Mouse (Mus musculus) CH12.LX (cell line): Measurements from ENCODE around the gene Gpx5. TPM values are rescaled to one million over a fixed set of nuclear protein-coding genes. Genes with fewer than 3 reads are reported as not detected.
A peak's percentile ranks its signal among the peaks of the same experiment; 100 is the strongest.

ENCODE experiments used
- DNase-seq: peaks from one replicate; pipeline ENCODE4 v3.0.0-alpha.2; 2013; ENCODE audit errors: extremely low read depth
- H3K27ac ChIP-seq: 2 replicates; pipeline ENCODE4 v1.5.1; 2012; ENCODE audit warnings: low read depth, mild to moderate bottlenecking, control low read depth, moderate library complexity; ENCODE audit not compliant: insufficient read depth
- H3K27me3 ChIP-seq: replicated peaks from 2 replicates; pipeline ENCODE3; 2012; ENCODE audit warnings: inconsistent platforms
- H3K36me3 ChIP-seq, 2 experiments: replicated peaks in 1 of 2; 2 replicates each; pipeline versions ENCODE3 to v1.6.1; 2012; ENCODE audit warnings: inconsistent platforms in 1 of 2, low read length in 1 of 2, mild to moderate bottlenecking in 1 of 2, mixed read lengths in 1 of 2, moderate library complexity in 1 of 2; ENCODE audit not compliant: control insufficient read depth in 1 of 2, insufficient read depth in 1 of 2
- H3K4me1 ChIP-seq, 2 experiments: 2 replicates each; pipeline ENCODE4 v1.6.1; 2012; ENCODE audit warnings: inconsistent platforms in 1 of 2, moderate library complexity in 1 of 2; ENCODE audit not compliant: insufficient read depth in 2 of 2, control insufficient read depth in 1 of 2
- H3K4me2 ChIP-seq: 2 replicates; pipeline ENCODE4 v1.6.1; 2012; ENCODE audit warnings: low read depth, mild to moderate bottlenecking, control low read depth; ENCODE audit not compliant: poor library complexity, insufficient read depth, severe bottlenecking
- H3K4me3 ChIP-seq, 3 experiments: fragments of 150-350 bp in 1 of 3; sonication (generic) in 1 of 3; replicated peaks in 1 of 3; 2 replicates each; pipeline versions ENCODE3 to v1.5.1; 2011 to 2012; ENCODE audit warnings: low read depth in 2 of 3, low read length in 2 of 3, mild to moderate bottlenecking in 2 of 3, moderate library complexity in 2 of 3, control low read depth in 1 of 3, improper control_type of control experiment in 1 of 3, inconsistent platforms in 1 of 3, mixed read lengths in 1 of 3; ENCODE audit not compliant: poor library complexity in 1 of 3
- H3K79me2 ChIP-seq: replicated peaks from 2 replicates; pipeline ENCODE4 v1.6.1; 2012; ENCODE audit warnings: mild to moderate bottlenecking, moderate library complexity; ENCODE audit not compliant: control insufficient read depth, poor library complexity, insufficient read depth, severe bottlenecking; ENCODE audit errors: extremely low read depth
- H3K9ac ChIP-seq: 2 replicates; pipeline ENCODE4 v1.6.1; 2012; ENCODE audit warnings: low read depth, mild to moderate bottlenecking, control low read depth, moderate library complexity; ENCODE audit not compliant: insufficient read depth
- H3K9me3 ChIP-seq: replicated peaks from 2 replicates; pipeline ENCODE3; 2012; ENCODE audit warnings: low read length, inconsistent platforms, mixed read lengths
- CHD2 ChIP-seq: IDR thresholded peaks from 2 replicates; pipeline ENCODE4 v1.6.1; 2011; ENCODE audit warnings: low read length, improper control_type of control experiment
- ELF1 ChIP-seq: IDR thresholded peaks from 2 replicates; pipeline ENCODE4 v1.6.1; 2014; ENCODE audit warnings: low read depth, mild to moderate bottlenecking, inconsistent platforms, low read length, improper control_type of control experiment
- EP300 ChIP-seq: IDR thresholded peaks from 2 replicates; pipeline ENCODE4 v1.6.1; 2011; ENCODE audit warnings: low read length, improper control_type of control experiment
- ETS1 ChIP-seq: conservative IDR thresholded peaks from 2 replicates; pipeline ENCODE4 v1.6.1; 2012; ENCODE audit warnings: low read depth, mild to moderate bottlenecking, inconsistent platforms, low read length, improper control_type of control experiment, moderate library complexity
- GABPA ChIP-seq: IDR thresholded peaks from 2 replicates; pipeline ENCODE4 v1.6.1; 2012; ENCODE audit warnings: low read depth, low read length, improper control_type of control experiment, inconsistent platforms; ENCODE audit not compliant: insufficient replicate concordance
- JUN ChIP-seq: IDR thresholded peaks from 2 replicates; pipeline ENCODE4 v1.6.1; 2011; ENCODE audit warnings: low read depth, mild to moderate bottlenecking, low read length, improper control_type of control experiment, moderate library complexity; ENCODE audit not compliant: insufficient read depth
- JUND ChIP-seq: conservative IDR thresholded peaks from 2 replicates; pipeline ENCODE4 v1.6.1; 2011; ENCODE audit warnings: low read depth, low read length, improper control_type of control experiment
- KAT2A ChIP-seq: IDR thresholded peaks from 2 replicates; pipeline ENCODE4 v1.6.1; 2012; ENCODE audit warnings: low read length, improper control_type of control experiment, inconsistent platforms; ENCODE audit not compliant: insufficient replicate concordance
- MAFK ChIP-seq: IDR thresholded peaks from 2 replicates; pipeline ENCODE4 v1.6.1; 2011; ENCODE audit warnings: low read length, improper control_type of control experiment; ENCODE audit not compliant: insufficient replicate concordance
- MAX ChIP-seq: IDR thresholded peaks from 2 replicates; pipeline ENCODE4 v1.6.1; 2011; ENCODE audit warnings: low read length, improper control_type of control experiment
- MAZ ChIP-seq: IDR thresholded peaks from 2 replicates; pipeline ENCODE4 v1.6.1; 2012; ENCODE audit warnings: low read depth, mild to moderate bottlenecking, inconsistent platforms, low read length, improper control_type of control experiment, moderate library complexity
- MEF2A ChIP-seq: IDR thresholded peaks from 2 replicates; pipeline ENCODE4 v1.6.1; 2014; ENCODE audit warnings: low read depth, mild to moderate bottlenecking, inconsistent platforms, low read length, improper control_type of control experiment, borderline replicate concordance
- MXI1 ChIP-seq: IDR thresholded peaks from 2 replicates; pipeline ENCODE4 v1.6.1; 2011; ENCODE audit warnings: mild to moderate bottlenecking, low read depth, low read length, improper control_type of control experiment
- MYC ChIP-seq: IDR thresholded peaks from 2 replicates; pipeline ENCODE4 v1.6.1; 2011; ENCODE audit warnings: low read depth, mild to moderate bottlenecking, improper control_type of control experiment, low read length
- NELFE ChIP-seq: IDR thresholded peaks from 2 replicates; pipeline ENCODE4 v1.6.1; 2011; ENCODE audit warnings: low read depth, low read length, improper control_type of control experiment
- NRF1 ChIP-seq: IDR thresholded peaks from 2 replicates; pipeline ENCODE4 v1.6.1; 2014; ENCODE audit warnings: low read depth, mild to moderate bottlenecking, inconsistent platforms, low read length, improper control_type of control experiment, moderate library complexity
- POLR2A ChIP-seq: IDR thresholded peaks from 2 replicates; pipeline ENCODE4 v1.6.1; 2011; ENCODE audit warnings: low read depth, mild to moderate bottlenecking, improper control_type of control experiment, low read length
- POLR2AphosphoS2 ChIP-seq: IDR thresholded peaks from 2 replicates; pipeline ENCODE4 v1.6.1; 2011; ENCODE audit warnings: low read depth, low read length, improper control_type of control experiment
- RAD21 ChIP-seq: IDR thresholded peaks from 2 replicates; pipeline ENCODE4 v1.6.1; 2011; ENCODE audit warnings: low read depth, mild to moderate bottlenecking, low read length, improper control_type of control experiment, moderate library complexity
- SIN3A ChIP-seq: IDR thresholded peaks from 2 replicates; pipeline ENCODE4 v1.6.1; 2012; ENCODE audit warnings: low read length, improper control_type of control experiment, inconsistent platforms
- TBP ChIP-seq: conservative IDR thresholded peaks from 2 replicates; pipeline ENCODE4 v1.6.1; 2011; ENCODE audit warnings: low read depth, low read length, improper control_type of control experiment
- TCF12 ChIP-seq: IDR thresholded peaks from 2 replicates; pipeline ENCODE4 v1.6.1; 2014; ENCODE audit warnings: low read depth, mild to moderate bottlenecking, inconsistent platforms, low read length, improper control_type of control experiment
- USF1 ChIP-seq: IDR thresholded peaks from 2 replicates; pipeline ENCODE4 v1.6.1; 2014; ENCODE audit warnings: low read depth, mild to moderate bottlenecking, inconsistent platforms, low read length, improper control_type of control experiment
- USF2 ChIP-seq: conservative IDR thresholded peaks from 2 replicates; pipeline ENCODE4 v1.6.1; 2011; ENCODE audit warnings: low read depth, low read length, improper control_type of control experiment
- ZC3H11A ChIP-seq: IDR thresholded peaks from 2 replicates; pipeline ENCODE4 v1.6.1; 2012; ENCODE audit warnings: low read depth, mild to moderate bottlenecking, inconsistent platforms, low read length, improper control_type of control experiment
- ZNF384 ChIP-seq: IDR thresholded peaks from 2 replicates; pipeline ENCODE4 v1.6.1; 2012; ENCODE audit warnings: low read depth, low read length, improper control_type of control experiment, inconsistent platforms
- dilution Hi-C: fragments of 300-500 bp; cut with MboI; formaldehyde crosslinking; loops from 2 replicates; pipeline ENCODE4 v1.14.3; 2020; ENCODE audit warnings: low sequenced_read_pairs; ENCODE audit not compliant: extremely low pct_unique_long_range_greater_than_20kb, extremely low pct_ligation_motif_present
- in situ Hi-C: fragments of 300-500 bp; cut with MboI; formaldehyde crosslinking; loops from 3 replicates; pipeline ENCODE4 v1.14.3; 2019; ENCODE audit warnings: low sequenced_read_pairs, low pct_ligation_motif_present, low pct_unique_long_range_greater_than_20kb, mixed read lengths
- polyA plus RNA-seq: library from polyadenylated mRNA; unstranded; fragments of >175 nt; gene quantifications from 2 replicates; pipeline ENCODE4 v1.2.1, GENCODE M21; 2012; ENCODE audit warnings: low read depth; ENCODE audit not compliant: insufficient read length
- total RNA-seq, 2 experiments: library from RNA; depleted of rRNA; stranded (reverse); fragments of 300-350 nt in 1 of 2; fragments of >200 nt in 1 of 2; gene quantifications; 2 replicates each; pipeline ENCODE4 v1.2.3; 2012 to 2014

Gene Gpx5
- total and polyA plus RNA-seq, 3 experiments = not detected

DNA sequence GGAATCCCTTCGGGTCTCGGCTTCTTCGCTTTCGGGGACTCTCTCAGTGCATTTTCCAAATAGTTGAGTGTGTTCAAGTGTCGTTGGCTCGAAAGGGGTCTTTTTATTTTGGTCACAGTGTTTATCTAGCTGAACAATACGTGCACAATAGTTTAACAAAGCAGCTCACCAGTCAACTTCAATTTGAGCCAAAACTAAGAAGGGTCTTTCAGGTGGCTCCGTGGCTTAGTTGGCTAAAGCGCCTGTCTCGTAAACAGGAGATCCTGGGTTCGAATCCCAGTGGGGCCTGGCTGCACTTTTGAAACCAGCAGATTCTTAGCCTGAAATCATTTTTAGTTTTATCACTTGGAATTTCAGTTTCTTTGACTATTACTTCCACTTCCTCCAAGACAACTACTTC lies 28.2 kb downstream of the Gpx5 start (continued):
- TF ChIP-seq USF1 (no peak), MEF2A (no peak), POLR2AphosphoS2 (no peak), KAT2A (peak; percentile 50; the same call in 1 of the 2 replicates), USF2 (no peak), MYC (no peak), MAFK (peak; percentile 92), NRF1 (peak; percentile 40; the same call in 1 of the 2 replicates), MXI1 (no peak), TBP (peak; percentile 99), GABPA (no peak), SIN3A (0 out of 2 replicates have a peak, but pooled peaks have one; percentile 26), ELF1 (peak; percentile 92), ZNF384 (no peak), CHD2 (no peak), JUND (no peak), MAX (no peak)
- TF ChIP-seq, all 38 proteins: peak for 7

GRCm38 (mm10) chr13:21263910-21264309 lies 28.6 kb downstream of the Gpx5 start:
- Histone ChIP-seq H3K4me3 (no peak overlapping the region), H3K4me2 (no peak overlapping the region; the same call in 1 of the 2 replicates), H3K36me3 (no peaks in the 10 kb centered on the region), H3K9ac (no peak overlapping the region), H3K4me1 (peaks cover 0 to 26% of the 10 kb centered on the region in 2 experiments; a peak in 2 of 4 replicates), H3K27ac (no peak overlapping the region), H3K27me3 (peaks cover 1% of the 10 kb centered on the region), H3K9me3 (peaks cover 2% of the 10 kb centered on the region), H3K79me2 (no peaks in the 10 kb centered on the region)
- in situ Hi-C loops = no loop called here
- TF ChIP-seq EP300 (no peak), MAZ (no peak), RAD21 (no peak), MAX (no peak), MEF2A (no peak), ETS1 (no peak), TCF12 (no peak), USF2 (no peak), ZC3H11A (no peak), JUN (no peak), USF1 (no peak), KAT2A (no peak), MAFK (no peak), POLR2A (no peak), NELFE (no peak)
- dilution Hi-C loops = no loop called here
- DNase-seq = no peak
